Comparison of ENCODE assay signal across 21 mouse cellular contexts in genomic region chr6:43667681-43668080, GRCm38 (mm10). TPM values are rescaled to one million over a fixed set of nuclear protein-coding genes. Genes with fewer than 3 reads are reported as not detected.
A peak's percentile ranks its signal among the peaks of the same experiment; 100 is the strongest.
DNase-seq lines count a peak whose midpoint lies in the region; ATAC-seq and TF ChIP-seq lines count a peak whose summit lies in the region.
"Had no signal": no experiment of that assay in that cellular context is flagged by ENCODE, and none has a peak within 500 bp of the region (broad histone marks: within the 10 kb centered on the region; RNA-seq: fewer than 3 reads in every experiment).

No protein-coding gene starts in this region.

- intact Hi-C loops in heart, adult 2 months (cut with DNase I): loop anchor here (10.0 kb wide), 2 partner anchors 273 to 403 kb away; partner anchors contain the start of gene Arhgef5

- no peak for DNase-seq in heart, adult 2 months
- DNase-seq in heart, embryonic 10.5 days (ENCODE audit: low spot score): no peak
- DNase-seq in MEL (ENCODE audit: low read depth, low spot score) (peak; percentile 51), MEL-GATA-1-ER (ENCODE audit: extremely low read depth, low read depth) (peak; percentile 55)
- no peak for DNase-seq in midbrain, postnatal 0 days (ENCODE audit: low spot score)
- DNase-seq in cerebellum, postnatal 36 days: no peak
- DNase-seq: adrenal gland, adult 2 months; adrenal gland, adult 8-10 months; adrenal gland, postnatal 10 days; adrenal gland, postnatal 14 days; adrenal gland, postnatal 25 days; adrenal gland, postnatal 36 days; B cell, adult 2 months; cerebellum, adult 11 months; cerebellum, adult 11-12 months; cerebellum, adult 8-10 months had no signal

- no peak for TF ChIP-seq RAD21 in MEL (IDR thresholded peaks at IDR 0.05; ENCODE audit: low read depth, low read length)

- no peaks in the 10 kb centered on the region for H3K27me3 ChIP-seq in heart, adult 2 months (ENCODE audit: control insufficient read depth, insufficient read depth, low read length)
- no peaks in the 10 kb centered on the region for H3K27me3 ChIP-seq in heart, embryonic 10.5 days (ENCODE audit: insufficient read depth, poor library complexity, severe bottlenecking)
- no peaks in the 10 kb centered on the region for H3K27me3 ChIP-seq in MEL (ENCODE audit: control insufficient read depth in 1 of 2, insufficient read depth in 2 of 2, low read length in 2 of 2)
- H3K27me3 ChIP-seq in midbrain, postnatal 0 days (ENCODE audit: insufficient read depth, low read length): no peaks in the 10 kb centered on the region
- H3K27me3 ChIP-seq: CH12.LX, Patski had no signal

- ATAC-seq in midbrain, postnatal 0 days (ENCODE audit: low FRiP score): no peak
- ATAC-seq: activated CD4-positive, CD25-positive, alpha-beta regulatory T cell, adult 4 months; CD4-positive, CD25-positive, alpha-beta regulatory T cell, adult 4 months; Patski had no signal

- H3K4me1 ChIP-seq in heart, adult 2 months (ENCODE audit: control insufficient read depth, insufficient read depth, low read length): peaks cover 2% of the 10 kb centered on the region; the same call in 1 of the 2 replicates
- H3K4me1 ChIP-seq in heart, embryonic 10.5 days: no peaks in the 10 kb centered on the region
- H3K4me1 ChIP-seq in MEL (ENCODE audit: control insufficient read depth in 1 of 2, insufficient read depth in 2 of 2, low read length in 2 of 2): peaks cover 12 to 14% of the 10 kb centered on the region in 2 experiments
- no peaks in the 10 kb centered on the region for H3K4me1 ChIP-seq in midbrain, postnatal 0 days (ENCODE audit: insufficient read depth, low read length)

- no peaks in the 10 kb centered on the region for H3K79me2 ChIP-seq in heart, adult 2 months (replicated peaks; ENCODE audit: control insufficient read depth, insufficient read depth, low read length)
- H3K79me2 ChIP-seq in MEL (ENCODE audit: control insufficient read depth, insufficient read depth, low read length, poor library complexity): peaks cover 5% of the 10 kb centered on the region; the same call in 1 of the 2 replicates

- H3K9ac ChIP-seq in heart, adult 2 months (ENCODE audit: low read depth, low read length): no peak overlapping the region
- H3K9ac ChIP-seq in MEL (ENCODE audit: control insufficient read depth, low read depth, low read length, poor library complexity, severe bottlenecking): no peak overlapping the region
- no peak overlapping the region for H3K9ac ChIP-seq in midbrain, postnatal 0 days (replicated peaks; ENCODE audit: low read length, poor library complexity, severe bottlenecking)

- no peak overlapping the region for H3K4me3 ChIP-seq in heart, adult 2 months
- no peak overlapping the region for H3K4me3 ChIP-seq in heart, embryonic 10.5 days
- peak overlapping the region; percentile 35 to 63 for H3K4me3 ChIP-seq in MEL (ENCODE audit: control insufficient read depth in 1 of 2, insufficient read depth in 1 of 2, low read depth in 2 of 2, low read length in 2 of 2)
- H3K4me3 ChIP-seq in midbrain, postnatal 0 days (ENCODE audit: low read depth, low read length): no peak overlapping the region

- H3K27ac ChIP-seq in heart, adult 2 months: peak overlapping the region; percentile 13; the same call in 1 of the 2 replicates
- no peak overlapping the region for H3K27ac ChIP-seq in heart, embryonic 10.5 days
- H3K27ac ChIP-seq in MEL (ENCODE audit: control insufficient read depth, low read depth, low read length): 0 out of 2 replicates have a peak overlapping the region, but pooled peaks have one; percentile 9
- H3K27ac ChIP-seq in midbrain, postnatal 0 days (ENCODE audit: low read depth, low read length): no peak overlapping the region

- TF ChIP-seq EP300 in heart, adult 2 months (IDR thresholded peaks at IDR 0.05; ENCODE audit: insufficient read depth, low read depth, low read length): no peak
- peak; percentile 10 to 41; a peak in 3 of 4 replicates for TF ChIP-seq EP300 in MEL (IDR thresholded peaks at IDR 0.05; ENCODE audit: low read depth in 1 of 2, low read length in 2 of 2)

- H3K9me3 ChIP-seq in heart, embryonic 10.5 days: no peaks in the 10 kb centered on the region
- H3K9me3 ChIP-seq in MEL (replicated peaks; ENCODE audit: insufficient read depth, low read length): no peaks in the 10 kb centered on the region
- no peaks in the 10 kb centered on the region for H3K9me3 ChIP-seq in midbrain, postnatal 0 days (ENCODE audit: low read length)
- H3K9me3 ChIP-seq: G1E had no signal

- no peak for TF ChIP-seq CTCF in heart, adult 2 months (IDR thresholded peaks at IDR 0.05)
- TF ChIP-seq CTCF in MEL (IDR thresholded peaks at IDR 0.05 in 2 of 3, conservative IDR thresholded peaks at IDR 0.05 in 1 of 3; ENCODE audit: control insufficient read depth in 1 of 3, insufficient read depth in 1 of 3, low read depth in 2 of 3, low read length in 3 of 3, poor library complexity in 1 of 3, severe bottlenecking in 1 of 3): no peak
- no peak for TF ChIP-seq CTCF in midbrain, postnatal 0 days (IDR thresholded peaks at IDR 0.05)

- no peak for TF ChIP-seq POLR2A in heart, adult 2 months (IDR thresholded peaks at IDR 0.05; ENCODE audit: insufficient read depth, low read depth, low read length)
- TF ChIP-seq POLR2A in MEL (IDR thresholded peaks at IDR 0.05; ENCODE audit: control insufficient read depth in 1 of 2, insufficient read depth in 1 of 2, low read depth in 1 of 2, low read length in 2 of 2, poor library complexity in 1 of 2): no peak

- WGBS in heart, adult 2 months: 76% methylated on average over 2 of the region's 2 CpGs
- 74% methylated on average over 2 of the region's 2 CpGs for WGBS in heart, embryonic 10.5 days
- WGBS in midbrain, postnatal 0 days: 89% methylated on average over 2 of the region's 2 CpGs

- H3K4me2 ChIP-seq in midbrain, postnatal 0 days (ENCODE audit: low read depth, low read length, poor library complexity, severe bottlenecking): no peak overlapping the region

- H3K36me3 ChIP-seq in heart, adult 2 months (ENCODE audit: control insufficient read depth, insufficient read depth, low read length): no peaks in the 10 kb centered on the region; the same call in 1 of the 2 replicates
- no peaks in the 10 kb centered on the region for H3K36me3 ChIP-seq in heart, embryonic 10.5 days
- peaks cover 0 to 36% of the 10 kb centered on the region in 2 experiments; a peak in 2 of 4 replicates for H3K36me3 ChIP-seq in MEL (ENCODE audit: control insufficient read depth in 1 of 2, insufficient read depth in 2 of 2, low read length in 2 of 2)
- no peaks in the 10 kb centered on the region for H3K36me3 ChIP-seq in midbrain, postnatal 0 days (ENCODE audit: insufficient read depth, low read length)

TF ChIP-seq in MEL, 35 proteins besides CTCF, POLR2A, EP300 and RAD21:
- TF ChIP-seq NRF1 (IDR thresholded peaks at IDR 0.05; ENCODE audit: insufficient read depth, low read depth, low read length, poor library complexity, severe bottlenecking): no peak
- TF ChIP-seq SIN3A (IDR thresholded peaks at IDR 0.05; ENCODE audit: low read length): no peak
- TF ChIP-seq MAX (IDR thresholded peaks at IDR 0.05; ENCODE audit: low read length): no peak
- no peak for TF ChIP-seq BHLHE40 (IDR thresholded peaks at IDR 0.05; ENCODE audit: borderline replicate concordance, low read depth, low read length)
- TF ChIP-seq JUND (IDR thresholded peaks at IDR 0.05; ENCODE audit: low read depth, low read length): no peak
- TF ChIP-seq CHD2 (IDR thresholded peaks at IDR 0.05; ENCODE audit: low read length): no peak
- TF ChIP-seq GATA1 (IDR thresholded peaks at IDR 0.05; ENCODE audit: low read depth, low read length): no peak; the same call in 1 of the 2 replicates
- no peak for TF ChIP-seq E2F4 (IDR thresholded peaks at IDR 0.05; ENCODE audit: borderline replicate concordance, low read depth, low read length)
- peak; percentile 62 for TF ChIP-seq ZNF384 (IDR thresholded peaks at IDR 0.05; ENCODE audit: low read depth, low read length)
- no peak for TF ChIP-seq ZC3H11A (IDR thresholded peaks at IDR 0.05; ENCODE audit: low read depth, low read length)
- no peak for TF ChIP-seq MYB (IDR thresholded peaks at IDR 0.05; ENCODE audit: low read depth, low read length)
- no peak for TF ChIP-seq TBP (IDR thresholded peaks at IDR 0.05; ENCODE audit: low read depth, low read length)
- no peak for TF ChIP-seq ETS1 (IDR thresholded peaks at IDR 0.05; ENCODE audit: low read depth, low read length)
- TF ChIP-seq KAT2A (conservative IDR thresholded peaks at IDR 0.05; ENCODE audit: low read depth, low read length): no peak
- no peak for TF ChIP-seq MXI1 (IDR thresholded peaks at IDR 0.05; ENCODE audit: low read depth, low read length)
- TF ChIP-seq RCOR1 (IDR thresholded peaks at IDR 0.05; ENCODE audit: low read depth, low read length): peak; percentile 37; the same call in 1 of the 2 replicates
- no peak for TF ChIP-seq UBTF (IDR thresholded peaks at IDR 0.05; ENCODE audit: borderline replicate concordance, insufficient read depth, low read depth, low read length)
- no peak for TF ChIP-seq MAFK (IDR thresholded peaks at IDR 0.05; ENCODE audit: borderline replicate concordance, low read depth, low read length)
- TF ChIP-seq NELFE (IDR thresholded peaks at IDR 0.05; ENCODE audit: low read depth, low read length): no peak
- no peak for TF ChIP-seq MAZ (IDR thresholded peaks at IDR 0.05; ENCODE audit: low read depth, low read length)
- TF ChIP-seq GABPA (IDR thresholded peaks at IDR 0.05; ENCODE audit: low read depth, low read length): no peak
- TF ChIP-seq HCFC1 (IDR thresholded peaks at IDR 0.05; ENCODE audit: low read depth, low read length): no peak
- TF ChIP-seq TAL1 (IDR thresholded peaks at IDR 0.05; ENCODE audit: low read length): 0 out of 2 replicates have a peak, but pooled peaks have one; percentile 15
- TF ChIP-seq USF1 (IDR thresholded peaks at IDR 0.05; ENCODE audit: low read depth, low read length): no peak
- TF ChIP-seq POLR2AphosphoS5 (IDR thresholded peaks at IDR 0.05; ENCODE audit: borderline replicate concordance, low read depth, low read length): no peak

RNA-seq across cellular contexts. Expression of gene Tpk1, which starts 1.6 kb away (rescaled TPM):
- 1 to 10 TPM; 1.9 to 5.4 TPM for total RNA-seq in heart, adult 2 months (2021)
- polyA plus RNA-seq in heart, adult 2 months (2012; rRNA removed): 1.4 and 2.7 TPM in 2 replicates
- 5.7 and 6.9 TPM in 2 replicates for polyA plus RNA-seq in heart, embryonic 10.5 days (2016; fragmentation: Nextera tagmentation; extraction: Ambion mirVana)
- total RNA-seq in MEL (2012; rRNA removed): 3.5 and 4.2 TPM in 2 replicates
- polyA plus RNA-seq in MEL (2012; ENCODE audit: insufficient read depth in 1 of 2, insufficient read length in 2 of 2, low read depth in 1 of 2, low replicate concordance in 2 of 2, missing spikeins in 1 of 2): 10 to 100 TPM in 1 of 2 experiments, not detected in 1; 12.6 TPM
- total RNA-seq in midbrain, postnatal 0 days (2014; rRNA removed): 4.4 and 5.1 TPM in 2 replicates
- 6.0 and 6.2 TPM in 2 replicates for polyA plus RNA-seq in midbrain, postnatal 0 days (2015; fragmentation: Nextera tagmentation; extraction: Ambion mirVana)

Comparison
In these comparisons a context has a peak if more than half of its experiments do, and no peak if none do; other contexts are left out.
1. H3K27ac ChIP-seq: peak in heart, adult 2 months (single experiment) and MEL (single experiment); none in heart, embryonic 10.5 days (single experiment) and midbrain, postnatal 0 days (single experiment).
2. DNase-seq: peak in MEL (single experiment) and MEL-GATA-1-ER (single experiment); none in heart, adult 2 months (0 of 2), heart, embryonic 10.5 days (single experiment), midbrain, postnatal 0 days (single experiment) and cerebellum, postnatal 36 days (0 of 2).
3. H3K4me3 ChIP-seq: peak in MEL (2 of 2); none in heart, adult 2 months (single experiment), heart, embryonic 10.5 days (single experiment) and midbrain, postnatal 0 days (single experiment).